Mouse (Mus musculus) small intestine, adult 2 months (tissue): ENCODE measurements around the gene Ntm.

Experiments used
- CTCF ChIP-seq: fragments of 200-500 bp; IDR thresholded peaks from 2 replicates; pipeline ENCODE4 v1.5.1; 2012; ENCODE audit warnings: low read depth, mild to moderate bottlenecking, control low read depth, inconsistent platforms, low read length, moderate library complexity, mixed read lengths; ENCODE audit not compliant: insufficient replicate concordance, insufficient read length; ENCODE audit errors: extremely low read depth
- POLR2A ChIP-seq: fragments of 200-500 bp; IDR thresholded peaks from 2 replicates; pipeline ENCODE4 v1.6.1; 2012; ENCODE audit warnings: low read depth, mild to moderate bottlenecking, control low read depth, inconsistent platforms, low read length, moderate library complexity

DNA sequence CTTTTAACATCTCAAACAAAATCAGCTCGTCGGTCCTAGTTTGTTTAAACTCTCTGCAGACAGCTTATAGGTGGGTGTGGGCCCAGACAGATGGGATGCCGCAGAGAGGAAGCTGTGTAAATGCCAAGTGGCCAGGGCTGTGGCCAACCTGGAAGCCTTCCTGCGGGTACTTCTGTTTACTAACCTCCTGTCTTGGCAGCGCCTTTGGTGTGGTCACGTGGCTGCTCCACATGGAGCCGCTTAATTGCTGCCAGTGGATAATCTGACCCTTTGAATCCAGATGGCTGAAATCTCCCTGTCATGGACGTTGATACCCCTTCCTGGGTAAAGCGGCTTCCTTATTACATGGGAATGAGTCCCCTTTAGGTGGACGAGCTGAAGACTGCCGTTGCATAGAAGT lies 742.4 kb downstream of the Ntm start:
- TF ChIP-seq POLR2A (no peak), CTCF (no peak)
